In the genomic region with DNA sequence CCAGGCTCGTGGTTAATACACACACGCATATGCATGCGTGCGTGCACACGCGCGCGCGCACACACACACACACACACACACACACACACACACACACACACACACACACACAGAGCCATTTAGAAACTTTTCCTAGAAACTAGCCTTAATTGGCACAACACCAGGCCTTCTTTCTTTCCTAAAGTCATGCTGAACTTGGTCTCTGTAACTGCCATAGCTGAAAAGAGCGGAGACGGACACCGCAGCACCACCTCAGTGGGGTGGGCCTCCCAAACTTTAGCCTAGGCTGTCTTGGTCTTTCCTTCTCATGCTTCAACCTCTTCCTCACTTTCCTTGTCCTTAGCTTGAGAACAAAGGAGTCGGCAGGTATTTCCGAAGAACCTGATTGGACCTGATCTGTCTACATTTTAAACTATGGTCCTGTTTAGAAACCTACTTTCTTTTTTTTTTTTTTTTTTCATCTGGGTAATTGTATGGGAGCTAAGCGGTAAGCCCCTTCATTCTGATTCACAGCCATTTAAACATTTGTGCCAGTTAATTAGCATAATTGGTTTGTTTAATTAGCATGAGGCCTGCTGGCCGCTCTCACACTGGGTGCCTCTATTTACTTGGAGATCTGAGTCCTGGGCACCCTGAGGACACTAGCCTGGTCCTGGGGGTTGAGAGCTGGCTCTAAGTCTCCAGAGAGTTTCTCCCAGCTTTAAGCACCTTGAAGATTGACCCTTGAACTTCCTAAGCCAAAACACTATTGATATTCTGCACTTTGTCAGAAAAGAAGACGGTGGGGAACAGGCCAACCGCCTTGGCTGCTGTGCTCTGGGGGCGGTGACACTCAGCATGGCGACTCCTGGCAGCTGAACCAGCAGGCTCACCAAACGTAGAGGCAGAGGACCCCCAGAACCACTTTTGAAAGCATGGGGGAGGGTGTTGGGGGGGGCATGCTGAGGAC, we compare ENCODE assay signal across 15 mouse cellular contexts.
A peak's percentile ranks its signal among the peaks of the same experiment; 100 is the strongest.
DNase-seq lines count a peak whose midpoint lies in the region; ATAC-seq lines count a peak whose summit lies in the region.
"Had no signal": no experiment of that assay in that cellular context is flagged by ENCODE, and none has a peak within 500 bp of the region (broad histone marks: within the 10 kb centered on the region; RNA-seq: fewer than 3 reads in every experiment).

No protein-coding gene starts in this region.

- no peak overlapping the region for H3K27ac ChIP-seq in neural tube, embryonic 12.5 days
- H3K27ac ChIP-seq in forebrain, embryonic 13.5 days: peak overlapping the region; percentile 25; the same call in 1 of the 2 replicates
- H3K27ac ChIP-seq in midbrain, embryonic 11.5 days (ENCODE audit: low read depth, low read length): no peak overlapping the region; the same call in 1 of the 2 replicates
- H3K27ac ChIP-seq: embryonic facial prominence, embryonic 12.5 days; liver, embryonic 12.5 days had no signal

- H3K4me1 ChIP-seq in neural tube, embryonic 12.5 days: peaks cover 17% of the 10 kb centered on the region
- H3K4me1 ChIP-seq in forebrain, embryonic 13.5 days: peaks cover 30% of the 10 kb centered on the region
- peaks cover 27% of the 10 kb centered on the region for H3K4me1 ChIP-seq in midbrain, embryonic 11.5 days (ENCODE audit: control insufficient read depth, insufficient read depth, low read length)
- H3K4me1 ChIP-seq: liver, embryonic 12.5 days had no signal

- no peak for DNase-seq in neural tube, embryonic 10.5 days (ENCODE audit: extremely low spot score, low spot score)
- peak; percentile 92 for DNase-seq in midbrain, embryonic 11.5 days (ENCODE audit: low spot score, missing footprints)
- DNase-seq in gastrocnemius, postnatal 14 days: no peak
- no peak for DNase-seq in heart, adult 9 months (ENCODE audit: low spot score in 2 of 2)
- no peak for DNase-seq in liver
- DNase-seq: adrenal gland, postnatal 10 days; heart, adult 18-20 months; kidney, postnatal 10 days; lung, postnatal 10 days; thymus, postnatal 14 days had no signal

- no peak overlapping the region for H3K4me3 ChIP-seq in neural tube, embryonic 12.5 days
- H3K4me3 ChIP-seq in forebrain, embryonic 13.5 days: 0 out of 2 replicates have a peak overlapping the region, but pooled peaks have one; percentile 10
- H3K4me3 ChIP-seq in midbrain, embryonic 11.5 days (ENCODE audit: low read depth, low read length): no peak overlapping the region
- H3K4me3 ChIP-seq: embryonic facial prominence, embryonic 12.5 days; liver, embryonic 12.5 days had no signal

- no peaks in the 10 kb centered on the region for H3K9me3 ChIP-seq in neural tube, embryonic 12.5 days
- no peaks in the 10 kb centered on the region for H3K9me3 ChIP-seq in forebrain, embryonic 13.5 days (replicated peaks)
- H3K9me3 ChIP-seq in midbrain, embryonic 11.5 days (ENCODE audit: control insufficient read depth, low read length): no peaks in the 10 kb centered on the region
- H3K9me3 ChIP-seq: embryonic facial prominence, embryonic 12.5 days; liver, embryonic 12.5 days had no signal

- ATAC-seq in neural tube, embryonic 12.5 days (ENCODE audit: low FRiP score, low read depth): peak; percentile 74; the same call in 1 of the 2 replicates
- ATAC-seq in forebrain, embryonic 13.5 days: peak; percentile 83
- peak; percentile 40; the same call in 1 of the 2 replicates for ATAC-seq in midbrain, embryonic 11.5 days (ENCODE audit: low FRiP score)
- ATAC-seq in monocyte, adult 5-6 weeks (replicated peaks; ENCODE audit: insufficient number of reproducible peaks, low FRiP score, low TSS enrichment, poor library complexity, severe bottlenecking): no peak
- ATAC-seq: liver, embryonic 12.5 days had no signal

- no peaks in the 10 kb centered on the region for H3K36me3 ChIP-seq in neural tube, embryonic 12.5 days
- H3K36me3 ChIP-seq in forebrain, embryonic 13.5 days (ENCODE audit: poor library complexity, severe bottlenecking): no peaks in the 10 kb centered on the region
- no peaks in the 10 kb centered on the region for H3K36me3 ChIP-seq in midbrain, embryonic 11.5 days (ENCODE audit: control insufficient read depth, insufficient read depth, low read length)
- H3K36me3 ChIP-seq: embryonic facial prominence, embryonic 12.5 days; liver, embryonic 12.5 days had no signal

- H3K27me3 ChIP-seq in neural tube, embryonic 12.5 days (replicated peaks): peaks cover 9% of the 10 kb centered on the region
- H3K27me3 ChIP-seq in forebrain, embryonic 13.5 days: peaks cover 93% of the 10 kb centered on the region
- H3K27me3 ChIP-seq in midbrain, embryonic 11.5 days (ENCODE audit: control insufficient read depth, insufficient read depth, low read length): peaks cover 2% of the 10 kb centered on the region; the same call in 1 of the 2 replicates

- intact Hi-C loops in gastrocnemius, postnatal 14 days (cut with DNase I; ENCODE audit: low total_unique reads): no loop called here

- no peak overlapping the region; the same call in 1 of the 2 replicates for H3K4me2 ChIP-seq in neural tube, embryonic 12.5 days (replicated peaks)
- H3K4me2 ChIP-seq in forebrain, embryonic 13.5 days: peak overlapping the region; percentile 40
- H3K4me2 ChIP-seq in midbrain, embryonic 11.5 days: peak overlapping the region; percentile 22
- H3K4me2 ChIP-seq: embryonic facial prominence, embryonic 12.5 days; liver, embryonic 12.5 days had no signal

- 26% methylated on average over 21 of the region's 21 CpGs for WGBS in neural tube, embryonic 12.5 days
- WGBS in forebrain, embryonic 13.5 days: 3% methylated on average over 21 of the region's 21 CpGs
- WGBS in midbrain, embryonic 11.5 days: 13% methylated on average over 21 of the region's 21 CpGs

- H3K9ac ChIP-seq in neural tube, embryonic 12.5 days: no peak overlapping the region
- H3K9ac ChIP-seq in forebrain, embryonic 13.5 days: no peak overlapping the region
- no peak overlapping the region for H3K9ac ChIP-seq in midbrain, embryonic 11.5 days (ENCODE audit: low read length)
- H3K9ac ChIP-seq: embryonic facial prominence, embryonic 12.5 days; liver, embryonic 12.5 days had no signal
